Mouse (Mus musculus) forebrain, embryonic 10.5 days (tissue): ENCODE data around the gene Sctr. TPM values are rescaled to one million over a fixed set of nuclear protein-coding genes. Genes with fewer than 3 reads are reported as not detected.

Experiments used
- DNase-seq: peaks from one replicate; pipeline ENCODE4 v3.0.0-alpha.2; 2017; ENCODE audit warnings: low spot score; ENCODE audit errors: extremely low spot score
- H3K27ac ChIP-seq: fragments of 300-500 bp; sonication (generic); 2 replicates; pipeline ENCODE4 v1.5.1; 2016; ENCODE audit warnings: mild to moderate bottlenecking
- H3K27me3 ChIP-seq: fragments of 300-500 bp; sonication (generic); 2 replicates; pipeline ENCODE4 v1.6.1; 2016; ENCODE audit warnings: mild to moderate bottlenecking; ENCODE audit not compliant: poor library complexity, severe bottlenecking
- H3K36me3 ChIP-seq: fragments of 300-500 bp; sonication (generic); replicated peaks from 2 replicates; pipeline ENCODE4 v1.6.1; 2016; ENCODE audit warnings: mild to moderate bottlenecking, moderate library complexity
- H3K4me1 ChIP-seq: fragments of 300-500 bp; sonication (generic); 2 replicates; pipeline ENCODE4 v1.6.1; 2016
- H3K4me3 ChIP-seq: fragments of 300-500 bp; sonication (generic); 2 replicates; pipeline ENCODE4 v1.5.1; 2016; ENCODE audit warnings: mild to moderate bottlenecking, moderate library complexity
- H3K9me3 ChIP-seq: fragments of 300-500 bp; sonication (generic); 2 replicates; pipeline ENCODE4 v1.6.1; 2016; ENCODE audit warnings: mild to moderate bottlenecking, moderate library complexity
- WGBS: fragments of 180-500 bp; shearing (Covaris S2); methylation state at CpG from one replicate; pipeline ENCODE4 v1.1.7; 2016; 5-methylcytosine and 5-hydroxymethylcytosine counted together
- polyA plus RNA-seq: library from polyadenylated mRNA; unstranded; fragments of >200 nt; fragmentation: Nextera tagmentation; extraction: Ambion mirVana; gene quantifications from 2 replicates; pipeline ENCODE4 v1.2.1, GENCODE M21; 2016

Sctr gene
- polyA plus RNA-seq, 1 experiment from 2014 or later = 0.16 TPM

DNA sequence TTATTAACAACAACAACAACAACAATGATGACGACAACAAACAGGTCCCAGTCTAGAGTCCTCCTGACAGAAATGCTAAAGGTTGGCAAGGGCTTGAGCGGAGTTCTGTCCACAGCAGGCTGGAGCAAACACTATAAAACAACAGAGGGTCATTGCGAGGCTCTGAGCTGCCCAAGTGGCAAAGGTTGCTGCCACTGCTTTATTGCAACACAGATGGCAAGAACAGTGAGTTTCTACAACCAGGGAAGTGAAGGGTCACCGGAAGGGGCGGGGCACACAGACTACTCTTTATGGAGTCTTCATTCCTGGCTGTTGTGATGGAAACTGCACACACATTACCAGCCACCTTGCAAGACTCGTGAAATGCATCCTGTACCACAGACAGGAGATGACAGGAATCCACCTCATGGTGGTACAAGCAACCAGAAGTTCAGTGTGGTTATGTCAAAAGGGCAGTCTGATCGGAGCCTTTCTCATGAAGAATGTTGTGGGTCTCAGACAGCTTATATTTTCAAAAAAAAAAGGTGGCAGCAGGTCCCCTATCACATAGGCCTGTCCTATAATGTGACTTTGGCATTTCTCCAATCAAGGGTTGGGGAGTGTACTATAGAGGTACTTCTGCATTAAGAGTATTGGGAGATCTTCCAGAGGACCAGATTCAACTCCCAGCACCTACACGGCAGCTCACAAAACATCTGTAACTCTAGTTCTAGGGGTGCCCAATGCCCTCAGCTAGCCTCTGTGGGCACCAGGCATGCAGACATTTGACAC lies 93.9 kb downstream of the Sctr start:
- no peak overlapping the region for H3K4me3 ChIP-seq
- no peaks in the 10 kb centered on the region for H3K36me3 ChIP-seq
- no peak for DNase-seq
- H3K9me3 ChIP-seq = no peaks in the 10 kb centered on the region
- H3K27me3 ChIP-seq = no peaks in the 10 kb centered on the region
- H3K4me1 ChIP-seq = no peaks in the 10 kb centered on the region
- H3K27ac ChIP-seq = no peak overlapping the region
- WGBS = 88% methylated on average over 8 of the region's 8 CpGs

DNA sequence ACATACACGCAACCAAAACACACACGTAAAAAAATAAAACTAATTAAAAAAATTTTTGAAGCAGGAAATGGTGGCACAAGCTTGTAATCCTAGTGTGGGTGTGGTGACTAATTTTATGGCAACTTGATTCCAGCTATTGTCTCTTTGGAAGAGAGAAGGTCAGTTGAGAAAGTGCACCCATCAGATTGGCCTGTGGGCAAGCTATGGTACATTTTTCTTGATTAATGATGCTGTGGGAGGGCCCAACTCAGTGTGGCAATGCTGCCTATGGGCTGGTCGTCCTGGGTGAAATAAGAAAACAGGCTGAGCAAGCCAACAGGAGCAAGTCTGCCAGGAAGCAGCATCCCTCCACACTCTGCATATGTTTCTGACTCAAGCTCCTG lies 94.5 kb downstream of the Sctr start:
- Histone ChIP-seq H3K36me3 (no peaks in the 10 kb centered on the region), H3K4me1 (no peaks in the 10 kb centered on the region), H3K4me3 (no peak overlapping the region), H3K9me3 (no peaks in the 10 kb centered on the region), H3K27me3 (no peaks in the 10 kb centered on the region), H3K27ac (no peak overlapping the region)
- DNase-seq = no peak
- WGBS = 85% methylated on average over 3 of the region's 3 CpGs

DNA sequence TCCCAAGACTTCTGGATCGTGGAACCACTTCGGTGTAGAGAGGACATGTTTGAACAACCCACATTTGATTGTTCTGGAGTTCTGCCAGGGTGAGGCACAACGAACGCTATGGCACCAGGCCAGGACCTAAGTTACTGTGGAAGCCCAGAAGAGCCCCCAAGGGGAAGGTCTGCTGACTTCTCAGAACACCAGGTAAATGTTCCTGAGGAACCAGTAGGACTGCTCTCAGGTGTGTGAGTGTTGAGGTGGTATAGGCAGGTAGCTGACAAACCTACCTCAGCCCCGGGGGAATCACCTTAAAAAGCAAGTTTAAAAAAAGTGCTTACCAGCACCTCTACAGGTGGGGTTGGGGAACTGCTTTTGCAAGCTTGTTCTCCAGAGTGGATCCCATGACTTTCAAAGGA lies 98.9 kb downstream of the Sctr start:
- Histone ChIP-seq H3K9me3 (no peaks in the 10 kb centered on the region), H3K27me3 (no peaks in the 10 kb centered on the region), H3K4me3 (no peak overlapping the region), H3K36me3 (no peaks in the 10 kb centered on the region), H3K27ac (no peak overlapping the region), H3K4me1 (no peaks in the 10 kb centered on the region)
- 88% methylated on average over 5 of the region's 5 CpGs for WGBS
- no peak for DNase-seq

DNA sequence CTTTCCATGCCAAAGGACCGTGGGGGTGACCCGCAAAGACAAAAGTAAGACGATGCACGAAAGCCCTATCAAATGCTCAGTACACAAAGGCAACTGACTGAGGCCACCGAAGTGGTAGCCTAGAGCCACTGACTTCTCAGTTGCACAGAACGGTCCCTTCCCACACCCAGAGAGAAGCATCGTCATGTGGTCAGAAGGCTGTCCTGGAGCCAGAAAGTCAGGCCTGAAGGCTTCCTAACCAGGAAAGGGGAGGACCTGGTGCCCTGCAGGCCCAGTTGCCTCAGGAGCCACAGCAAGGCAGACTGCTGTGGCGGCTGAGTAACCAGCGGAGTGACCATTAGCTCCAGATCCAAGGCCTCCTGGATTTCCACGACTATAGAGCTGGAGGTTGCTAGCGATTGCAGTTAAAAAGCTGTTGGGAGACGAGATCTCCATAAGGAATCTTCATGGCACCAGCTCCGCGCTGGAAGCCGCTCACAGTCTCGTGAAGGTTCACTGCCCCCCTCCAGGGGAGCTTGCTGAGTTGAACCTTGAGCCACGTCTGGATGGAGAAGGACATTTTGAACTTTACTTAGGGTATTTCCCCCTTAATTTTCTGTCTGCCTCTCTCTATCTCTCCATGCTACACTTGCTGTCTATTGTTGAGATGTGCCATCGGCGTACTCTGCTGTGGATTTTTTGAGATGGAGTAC lies 103.2 kb downstream of the Sctr start:
- WGBS = 87% methylated on average over 19 of the region's 19 CpGs

GRCm38 (mm10) chr1:120111766-120112165 lies 105.1 kb downstream of the Sctr start:
- DNase-seq = no peak

More for the DNA sequence above, 103.2 kb downstream of the Sctr start:
- DNase-seq = no peak
- Histone ChIP-seq H3K27me3 (no peaks in the 10 kb centered on the region), H3K4me1 (no peaks in the 10 kb centered on the region), H3K4me3 (no peak overlapping the region), H3K9me3 (peaks cover 8% of the 10 kb centered on the region), H3K36me3 (peaks cover 41% of the 10 kb centered on the region), H3K27ac (no peak overlapping the region)

GRCm38 (mm10) chr1:120112251-120113187 lies 105.8 kb downstream of the Sctr start:
- Histone ChIP-seq H3K4me1 (0 out of 2 replicates have a peak, but pooled peaks cover 3% of the 10 kb centered on the region), H3K27me3 (no peaks in the 10 kb centered on the region), H3K9me3 (peaks cover 8% of the 10 kb centered on the region), H3K36me3 (peaks cover 67% of the 10 kb centered on the region), H3K4me3 (no peak overlapping the region), H3K27ac (no peak overlapping the region)
- no peak for DNase-seq
- 89% methylated on average over 12 of the region's 12 CpGs for WGBS

More at GRCm38 (mm10) chr1:120111766-120112165, 105.1 kb downstream of the Sctr start:
- peaks cover 59% of the 10 kb centered on the region for H3K36me3 ChIP-seq
- 0 out of 2 replicates have a peak, but pooled peaks cover 3% of the 10 kb centered on the region for H3K4me1 ChIP-seq
- H3K9me3 ChIP-seq = peaks cover 8% of the 10 kb centered on the region
- H3K27ac ChIP-seq = no peak overlapping the region
- H3K4me3 ChIP-seq = no peak overlapping the region
- H3K27me3 ChIP-seq = no peaks in the 10 kb centered on the region
- 89% methylated on average over 8 of the region's 8 CpGs for WGBS

Other genes starting within 250 kb of the Sctr start
- gene Ptpn4, start 169.3 kb upstream of the Sctr start, polyA plus RNA-seq = 7.6 and 8.2 TPM in 2 replicates
- 10.0 and 11.2 TPM in 2 replicates for gene Tmem177, start 93.7 kb upstream of the Sctr start, polyA plus RNA-seq
- gene Cfap221, start 9.7 kb upstream of the Sctr start, polyA plus RNA-seq = 0.16 TPM in 1 of 2 replicates, not detected in the other
- 6.7 TPM in 2 replicates for gene Tmem37, start 67.2 kb downstream of the Sctr start, polyA plus RNA-seq
- gene Dbi, start 114.2 kb downstream of the Sctr start, polyA plus RNA-seq = 797 and 870 TPM in 2 replicates
- 21.6 and 22.7 TPM in 2 replicates for gene 3110009E18Rik, start 114.3 kb downstream of the Sctr start, polyA plus RNA-seq